Mouse (Mus musculus) ES-E14 (cell line): Measurements from ENCODE around the gene Magix. TPM values are rescaled to one million over a fixed set of nuclear protein-coding genes. Genes with fewer than 3 reads are reported as not detected.

Source experiments
- DNase-seq: peaks from one replicate; pipeline ENCODE4 v3.0.0-alpha.2; 2013; ENCODE audit warnings: low read depth, low spot score
- H3K27ac ChIP-seq: 2 replicates; pipeline ENCODE4 v1.5.1; 2012; ENCODE audit warnings: low read depth, mild to moderate bottlenecking, low read length, moderate library complexity, mixed read lengths; ENCODE audit not compliant: poor library complexity, insufficient read depth, severe bottlenecking
- H3K36me3 ChIP-seq: 2 replicates; pipeline ENCODE4 v1.6.1; 2012; ENCODE audit warnings: mild to moderate bottlenecking, low read length, moderate library complexity, mixed read lengths; ENCODE audit not compliant: control insufficient read depth, poor library complexity, insufficient read depth, severe bottlenecking
- H3K4me1 ChIP-seq, 2 experiments: fragments of 150-350 bp in 1 of 2; sonication (generic) in 1 of 2; 2 replicates each; pipeline ENCODE4 v1.6.1; 2012; ENCODE audit warnings: low read length in 2 of 2, mild to moderate bottlenecking in 1 of 2, mixed read lengths in 1 of 2; ENCODE audit not compliant: control insufficient read depth in 2 of 2, insufficient read depth in 2 of 2, poor library complexity in 1 of 2
- H3K4me3 ChIP-seq, 2 experiments: fragments of 150-350 bp in 1 of 2; sonication (generic) in 1 of 2; 2 replicates each; pipeline ENCODE4 v1.5.1; 2012; ENCODE audit warnings: low read length in 2 of 2, low read depth in 1 of 2, mild to moderate bottlenecking in 1 of 2, mixed read lengths in 1 of 2; ENCODE audit not compliant: insufficient read depth in 1 of 2, poor library complexity in 1 of 2, severe bottlenecking in 1 of 2
- H3K9ac ChIP-seq: 2 replicates; pipeline ENCODE4 v1.6.1; 2012; ENCODE audit warnings: low read depth, mild to moderate bottlenecking, low read length, mixed read lengths; ENCODE audit not compliant: poor library complexity, insufficient read depth, severe bottlenecking
- H3K9me3 ChIP-seq: fragments of 150-350 bp; sonication (generic); 2 replicates; pipeline ENCODE4 v1.6.1; 2012; ENCODE audit warnings: low read depth, mild to moderate bottlenecking, low read length; ENCODE audit not compliant: control insufficient read depth, insufficient read depth
- CHD2 ChIP-seq: IDR thresholded peaks from 2 replicates; pipeline ENCODE4 v1.6.1; 2014; ENCODE audit warnings: mild to moderate bottlenecking, low read depth, low read length, inconsistent platforms
- HCFC1 ChIP-seq: IDR thresholded peaks from 2 replicates; pipeline ENCODE4 v1.6.1; 2012; ENCODE audit warnings: low read length, inconsistent platforms, borderline replicate concordance; ENCODE audit not compliant: insufficient read depth
- MAFK ChIP-seq: IDR thresholded peaks from 2 replicates; pipeline ENCODE4 v1.6.1; 2014; ENCODE audit warnings: mild to moderate bottlenecking, low read depth, low read length, inconsistent platforms; ENCODE audit not compliant: insufficient read depth
- ZC3H11A ChIP-seq: IDR thresholded peaks from 2 replicates; pipeline ENCODE4 v1.6.1; 2012; ENCODE audit warnings: low read depth, mild to moderate bottlenecking, inconsistent platforms, low read length, borderline replicate concordance
- ZNF384 ChIP-seq: IDR thresholded peaks from 2 replicates; pipeline ENCODE4 v1.6.1; 2012; ENCODE audit warnings: low read depth, low read length, inconsistent platforms
- in situ Hi-C, 2 experiments: fragments of 600-800 bp; cut with MboI; formaldehyde crosslinking; loops; one replicate each; pipeline ENCODE4 v1.15.1; 2025; ENCODE audit warnings: low sequenced_read_pairs in 2 of 2, inconsistent platforms in 1 of 2; ENCODE audit not compliant: unreplicated experiment in 2 of 2
- total RNA-seq: library from RNA; depleted of rRNA; stranded (reverse); fragments of 300-350 nt; gene quantifications from 2 replicates; pipeline ENCODE4 v1.2.3, GENCODE M21; 2012

Magix gene
- total RNA-seq, 1 experiment, result 0.36 TPM

GRCm38 (mm10) chrX:7688321-7688720 lies 7.3 kb upstream of the Magix start:
- H3K4me1 ChIP-seq, result no peaks in the 10 kb centered on the region
- in situ Hi-C loops, result loop anchor here in 1 of 2 experiments (25.0 kb wide), 1 partner anchor 226 kb away; no protein-coding TSS in a partner anchor
- no peak overlapping the region for H3K27ac ChIP-seq

DNA sequence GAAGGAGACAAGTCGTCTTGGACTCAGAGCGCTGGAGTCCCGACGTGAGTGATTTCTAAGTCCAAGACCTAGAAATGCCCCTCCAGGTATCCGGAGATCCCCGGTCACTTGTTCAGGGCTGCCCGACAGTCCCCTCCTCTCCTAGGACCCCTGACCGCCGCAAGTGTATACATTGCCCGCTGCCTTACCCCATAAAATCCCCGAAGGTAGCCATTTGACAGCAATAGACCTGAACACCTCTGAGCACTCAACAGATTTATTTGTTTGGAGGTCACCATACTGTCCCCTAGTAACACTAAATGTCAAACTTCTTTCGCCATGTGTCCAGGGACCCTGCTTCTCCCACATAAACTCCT lies 1.0 kb downstream of the Magix start:
- TF ChIP-seq MAFK (no peak), ZNF384 (no peak), HCFC1 (no peak), ZC3H11A (no peak), CHD2 (no peak)
- H3K36me3 ChIP-seq, result no peaks in the 10 kb centered on the region
- DNase-seq, result no peak
- H3K4me1 ChIP-seq, result 0 out of 4 replicates have a peak, but pooled peaks cover 0 to 2% of the 10 kb centered on the region in 2 experiments
- in situ Hi-C loops, result loop anchor here in 1 of 2 experiments (25.0 kb wide), 1 partner anchor 218 kb away; no protein-coding TSS in a partner anchor
- no peak overlapping the region for H3K27ac ChIP-seq
- peak overlapping the region; percentile 63 for H3K9ac ChIP-seq
- peak overlapping the region; percentile 42 to 53 for H3K4me3 ChIP-seq
- no peaks in the 10 kb centered on the region for H3K9me3 ChIP-seq

More at GRCm38 (mm10) chrX:7688321-7688720, 7.3 kb upstream of the Magix start:
- Histone ChIP-seq H3K9me3 (no peaks in the 10 kb centered on the region), H3K36me3 (no peaks in the 10 kb centered on the region), H3K4me3 (no peak overlapping the region), H3K9ac (no peak overlapping the region)
- TF ChIP-seq ZC3H11A, result no peak
- no peak for TF ChIP-seq CHD2
- no peak for TF ChIP-seq ZNF384
- TF ChIP-seq HCFC1, result no peak
- DNase-seq, result no peak

- Histone ChIP-seq H3K4me1 (0 out of 4 replicates have a peak, but pooled peaks cover 0 to 2% of the 10 kb centered on the region in 2 experiments), H3K4me3 (peak overlapping the region; percentile 42 to 53), H3K27ac (no peak overlapping the region), H3K9ac (peak overlapping the region; percentile 63), H3K36me3 (no peaks in the 10 kb centered on the region), H3K9me3 (no peaks in the 10 kb centered on the region)
- in situ Hi-C loops, result loop anchor here in 1 of 2 experiments (25.0 kb wide), 1 partner anchor 217 kb away; no protein-coding TSS in a partner anchor
- peak; percentile 77 for DNase-seq
- TF ChIP-seq ZC3H11A (no peak), ZNF384 (no peak), CHD2 (no peak), MAFK (no peak), HCFC1 (no peak)
These were observed 1.5 kb downstream of the Magix start for GRCm38 (mm10) chrX:7679405-7680056.

DNA sequence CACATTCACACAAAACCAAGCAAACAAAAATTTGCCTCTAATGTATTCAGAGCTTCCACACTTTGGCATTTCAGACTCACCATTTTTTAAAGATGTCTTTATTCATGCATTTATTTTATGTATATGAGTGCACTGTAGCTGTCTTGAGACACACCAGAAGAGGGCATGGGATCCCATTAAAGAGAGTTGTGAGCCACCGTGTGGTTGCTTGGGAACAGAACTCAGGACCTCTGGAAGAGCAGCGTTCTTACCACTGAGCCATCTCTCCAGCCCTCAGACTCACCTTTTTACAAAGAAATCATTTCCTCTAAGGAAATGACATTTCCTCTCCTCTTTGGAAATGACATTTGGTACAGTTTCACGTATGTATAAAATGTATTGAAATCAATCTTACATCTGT lies 2.1 kb downstream of the Magix start:
- in situ Hi-C loops, result loop anchor here in 1 of 2 experiments (25.0 kb wide), 1 partner anchor 217 kb away; no protein-coding TSS in a partner anchor
- no peaks in the 10 kb centered on the region for H3K36me3 ChIP-seq
- no peak overlapping the region for H3K9ac ChIP-seq

More for the DNA sequence above, 2.1 kb downstream of the Magix start:
- DNase-seq, result no peak
- Histone ChIP-seq H3K27ac (no peak overlapping the region), H3K4me3 (no peak overlapping the region), H3K9me3 (no peaks in the 10 kb centered on the region), H3K4me1 (0 out of 4 replicates have a peak, but pooled peaks cover 0 to 2% of the 10 kb centered on the region in 2 experiments)
- no peak for TF ChIP-seq HCFC1
